16 mouse cellular contexts compared by ENCODE assay signal in genomic region chr4:132672697-132673096, GRCm38 (mm10).
"Had no signal": no experiment of that assay in that cellular context is flagged by ENCODE, and none has a peak within 500 bp of the region (broad histone marks: within the 10 kb centered on the region; RNA-seq: fewer than 3 reads in every experiment).

No protein-coding gene starts in this region.

- H3K9me3 ChIP-seq: neural tube, embryonic 13.5 days; neural tube, embryonic 15.5 days; stomach, embryonic 15.5 days had no signal

- H3K4me2 ChIP-seq: neural tube, embryonic 13.5 days; neural tube, embryonic 15.5 days; stomach, embryonic 15.5 days had no signal

- H3K4me3 ChIP-seq: neural tube, embryonic 13.5 days; neural tube, embryonic 15.5 days; stomach, embryonic 15.5 days had no signal

- H3K4me1 ChIP-seq: neural tube, embryonic 13.5 days; neural tube, embryonic 15.5 days; stomach, embryonic 15.5 days had no signal

- H3K27ac ChIP-seq: neural tube, embryonic 13.5 days; neural tube, embryonic 15.5 days; stomach, embryonic 15.5 days; stomach, postnatal 0 days had no signal

- DNase-seq: retina, postnatal 1 day; right cerebral cortex, adult 18-20 months; right cerebral cortex, postnatal 14 days; right cerebral cortex, postnatal 25 days; right cerebral cortex, postnatal 4 days; spleen, adult 18-20 months; thymus, adult 18-20 months; thymus, adult 2 months; thymus, postnatal 14 days; thymus, postnatal 25 days; thymus, postnatal 36 days; thymus, postnatal 4 days had no signal

- H3K9ac ChIP-seq: neural tube, embryonic 13.5 days; neural tube, embryonic 15.5 days; stomach, embryonic 15.5 days had no signal

- H3K27me3 ChIP-seq: neural tube, embryonic 13.5 days; neural tube, embryonic 15.5 days; stomach, embryonic 15.5 days had no signal
